Mouse (Mus musculus) kidney, postnatal 0 days (tissue): Measurements from ENCODE around the gene Cdc20. TPM values are rescaled to one million over a fixed set of nuclear protein-coding genes. Genes with fewer than 3 reads are reported as not detected.

Experiments
- ATAC-seq: fragments of 200-750 bp; cut with Nextera tagmentation; replicated peaks from 2 replicates; pipeline ENCODE4 v1.8.0; 2017; ENCODE audit warnings: low read depth, moderate number of reproducible peaks, moderate TSS enrichment, moderate library complexity; ENCODE audit not compliant: low FRiP score
- DNase-seq: peaks from one replicate; pipeline ENCODE4 v3.0.0-alpha.2; 2016; ENCODE audit warnings: low spot score
- H3K27ac ChIP-seq: fragments of 300-500 bp; sonication (generic); 2 replicates; pipeline ENCODE4 v1.5.1; 2014; ENCODE audit warnings: mild to moderate bottlenecking
- H3K27me3 ChIP-seq: fragments of 300-500 bp; sonication (generic); 2 replicates; pipeline ENCODE4 v1.6.1; 2014; ENCODE audit warnings: low read length, mixed read lengths; ENCODE audit not compliant: insufficient read depth
- H3K36me3 ChIP-seq: fragments of 300-500 bp; sonication (generic); 2 replicates; pipeline ENCODE4 v1.6.1; 2014; ENCODE audit warnings: low read length, mixed read lengths; ENCODE audit not compliant: insufficient read depth
- H3K4me1 ChIP-seq: fragments of 300-500 bp; sonication (generic); replicated peaks from 2 replicates; pipeline ENCODE4 v1.6.1; 2014; ENCODE audit warnings: antibody characterized with exemption, low read length, mixed read lengths; ENCODE audit not compliant: insufficient read depth
- H3K4me2 ChIP-seq: fragments of 300-500 bp; sonication (generic); 2 replicates; pipeline ENCODE4 v1.6.1; 2014; ENCODE audit warnings: mild to moderate bottlenecking, low read length, moderate library complexity, mixed read lengths
- H3K4me3 ChIP-seq: fragments of 300-500 bp; sonication (generic); replicated peaks from 2 replicates; pipeline ENCODE4 v1.5.1; 2014; ENCODE audit warnings: low read depth, low read length
- H3K9ac ChIP-seq: fragments of 300-500 bp; sonication (generic); 2 replicates; pipeline ENCODE4 v1.6.1; 2014; ENCODE audit warnings: low read depth, low read length
- H3K9me3 ChIP-seq: fragments of 300-500 bp; sonication (generic); replicated peaks from 2 replicates; pipeline ENCODE4 v1.6.1; 2016; ENCODE audit warnings: low read length, inconsistent platforms, mixed read lengths
- CTCF ChIP-seq: IDR thresholded peaks from 2 replicates; pipeline ENCODE4 v1.5.1; 2016; ENCODE audit warnings: antibody characterized with exemption, low read depth, mild to moderate bottlenecking, moderate library complexity
- WGBS: fragments of 180-500 bp; shearing (Covaris S2); extraction: QIAGEN DNeasy Blood & Tissue Kit; methylation state at CpG from one replicate; pipeline ENCODE4 v1.1.7; 2014; 5-methylcytosine and 5-hydroxymethylcytosine counted together
- polyA plus RNA-seq: library from polyadenylated mRNA; unstranded; fragments of >200 nt; fragmentation: Nextera tagmentation; extraction: Ambion mirVana; gene quantifications from 2 replicates; pipeline ENCODE4 v1.2.1, GENCODE M21; 2015

Gene Cdc20
- polyA plus RNA-seq, 1 experiment from 2014 or later: 117 TPM

DNA sequence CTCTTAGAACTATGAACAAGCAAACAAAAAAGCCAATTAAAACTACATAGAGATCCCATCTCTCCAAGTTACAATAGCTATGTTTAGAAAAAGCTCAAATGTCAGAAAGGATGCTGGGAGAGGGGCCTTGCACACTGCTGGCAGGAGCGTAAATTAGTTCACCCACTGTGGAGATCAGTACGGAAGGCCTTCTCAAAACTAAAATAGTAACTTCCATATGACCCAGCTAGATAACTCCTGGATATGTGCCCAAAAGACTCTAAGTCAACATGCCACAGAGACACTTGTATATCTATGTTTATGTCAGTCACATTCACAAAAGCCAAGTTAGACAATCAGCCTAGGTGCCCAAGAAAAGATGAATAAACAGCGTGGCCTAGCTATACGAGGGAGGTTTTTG is 41.9 kb downstream of the Cdc20 start:
- no peak for DNase-seq
- H3K27ac ChIP-seq: no peak overlapping the region

DNA sequence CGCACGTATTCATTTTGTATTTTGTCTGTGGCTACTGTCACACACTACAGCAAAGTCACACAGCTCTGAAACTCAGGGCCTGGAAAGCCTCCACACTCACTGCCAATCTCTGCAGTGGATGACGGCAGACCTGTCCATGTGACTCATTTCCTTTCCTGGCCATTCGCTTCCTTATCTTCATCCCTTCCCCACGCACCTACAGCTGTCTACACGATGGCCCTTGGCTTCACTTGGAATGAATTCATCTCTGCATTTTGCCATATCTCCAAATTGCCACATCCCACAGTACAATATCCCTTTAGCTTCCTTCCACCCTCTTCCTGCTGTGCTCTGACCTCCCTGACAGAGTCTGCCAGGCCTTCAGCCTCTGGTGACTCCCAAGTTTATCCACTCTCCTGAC is 42.6 kb downstream of the Cdc20 start:
- no peak for TF ChIP-seq CTCF
- no peak overlapping the region for H3K9ac ChIP-seq

More for the DNA sequence above, 41.9 kb downstream of the Cdc20 start:
- Histone ChIP-seq H3K4me2 (no peak overlapping the region), H3K9me3 (no peaks in the 10 kb centered on the region), H3K27me3 (no peaks in the 10 kb centered on the region), H3K4me1 (no peaks in the 10 kb centered on the region), H3K9ac (no peak overlapping the region), H3K4me3 (no peak overlapping the region), H3K36me3 (peaks cover 66% of the 10 kb centered on the region)
- no peak for TF ChIP-seq CTCF
- no peak for ATAC-seq
- WGBS: 70% methylated on average over 4 of the region's 4 CpGs

DNA sequence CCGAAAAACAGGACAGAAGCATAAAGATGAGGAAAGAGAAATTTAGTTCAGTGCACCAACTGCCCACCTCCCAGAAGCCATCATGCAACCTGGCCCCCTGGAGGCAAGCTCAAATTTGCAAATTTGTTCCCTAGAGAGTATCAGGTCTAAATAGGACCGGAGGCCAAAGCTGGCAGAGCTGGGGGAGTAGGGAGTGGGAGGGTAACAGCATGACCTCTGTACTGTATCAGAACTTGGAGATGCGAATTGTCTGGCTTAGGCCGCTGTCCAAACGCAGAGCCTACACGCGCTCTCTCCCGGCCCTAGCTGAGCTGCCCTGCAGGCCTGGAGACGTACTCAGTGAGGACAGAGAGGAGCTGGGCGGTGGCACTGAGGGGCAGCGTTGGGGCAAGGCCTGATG is 47.0 kb downstream of the Cdc20 start:
- ATAC-seq (no peak), DNase-seq (no peak)
- H3K4me1 ChIP-seq: no peaks in the 10 kb centered on the region
- WGBS: 83% methylated on average over 11 of the region's 11 CpGs
- H3K9me3 ChIP-seq: no peaks in the 10 kb centered on the region
- peaks cover 86% of the 10 kb centered on the region for H3K36me3 ChIP-seq
- no peak overlapping the region for H3K4me3 ChIP-seq
- H3K27ac ChIP-seq: no peak overlapping the region
- H3K9ac ChIP-seq: no peak overlapping the region
- no peak overlapping the region for H3K4me2 ChIP-seq
- TF ChIP-seq CTCF: no peak
- H3K27me3 ChIP-seq: no peaks in the 10 kb centered on the region

More for the DNA sequence above, 42.6 kb downstream of the Cdc20 start:
- Histone ChIP-seq H3K4me3 (no peak overlapping the region), H3K36me3 (peaks cover 68% of the 10 kb centered on the region), H3K4me1 (no peaks in the 10 kb centered on the region), H3K27me3 (no peaks in the 10 kb centered on the region), H3K9me3 (no peaks in the 10 kb centered on the region), H3K4me2 (no peak overlapping the region), H3K27ac (no peak overlapping the region)
- 85% methylated on average over 6 of the region's 6 CpGs for WGBS
- ATAC-seq (no peak), DNase-seq (no peak)

DNA sequence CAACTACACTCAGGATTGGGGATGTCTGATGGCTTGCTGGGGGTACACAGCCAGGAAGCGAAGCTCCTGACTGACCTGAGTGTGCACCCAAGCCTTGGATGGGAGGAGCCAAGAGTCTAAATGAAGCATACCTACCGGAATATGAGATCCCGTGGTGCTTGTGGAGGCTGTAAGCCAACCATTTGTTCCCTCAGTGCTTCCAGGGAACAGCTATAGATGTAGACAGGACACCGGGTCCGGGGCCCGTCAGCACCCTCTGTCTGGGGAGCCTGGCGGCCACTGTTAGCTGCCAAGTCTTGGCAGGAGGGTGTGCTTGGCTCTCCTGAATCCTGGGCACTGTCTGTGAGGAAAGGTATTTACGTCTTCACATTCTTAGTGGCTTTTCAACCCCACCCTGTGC is 49.8 kb downstream of the Cdc20 start:
- 88% methylated on average over 8 of the region's 8 CpGs for WGBS
- DNase-seq (no peak), ATAC-seq (no peak)
- H3K9ac ChIP-seq: no peak overlapping the region
- no peaks in the 10 kb centered on the region for H3K4me1 ChIP-seq
- H3K27ac ChIP-seq: no peak overlapping the region
- H3K27me3 ChIP-seq: no peaks in the 10 kb centered on the region
- H3K9me3 ChIP-seq: no peaks in the 10 kb centered on the region
- TF ChIP-seq CTCF: no peak
- H3K4me3 ChIP-seq: no peak overlapping the region
- peaks cover 90% of the 10 kb centered on the region for H3K36me3 ChIP-seq
- H3K4me2 ChIP-seq: no peak overlapping the region

DNA sequence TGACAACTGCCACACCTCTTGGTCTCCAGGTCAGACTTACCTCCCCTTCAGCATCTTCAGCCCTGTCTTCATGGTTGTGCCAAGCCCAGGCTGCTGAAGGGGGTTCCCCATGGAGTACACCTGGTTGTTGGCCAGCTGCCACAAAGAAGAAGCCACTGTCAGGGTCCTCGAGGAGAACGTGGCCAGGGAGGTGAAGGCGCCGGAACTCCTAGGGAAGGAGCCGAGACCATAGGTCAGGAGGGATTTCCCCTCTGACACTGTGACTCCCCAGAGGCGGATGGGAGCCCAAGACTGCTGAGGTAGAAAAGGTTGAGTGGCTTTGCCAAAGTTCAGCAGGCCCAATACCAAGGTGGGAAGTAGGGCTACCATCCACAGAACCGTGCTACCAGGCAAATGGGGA is 53.9 kb downstream of the Cdc20 start:
- H3K4me1 ChIP-seq: no peaks in the 10 kb centered on the region
- H3K27ac ChIP-seq: no peak overlapping the region
- WGBS: 84% methylated on average over 7 of the region's 7 CpGs
- H3K4me2 ChIP-seq: no peak overlapping the region
- ATAC-seq (no peak), DNase-seq (no peak)
- H3K9ac ChIP-seq: no peak overlapping the region
- H3K9me3 ChIP-seq: no peaks in the 10 kb centered on the region
- H3K36me3 ChIP-seq: peaks cover 79% of the 10 kb centered on the region
- TF ChIP-seq CTCF: no peak
- no peak overlapping the region for H3K4me3 ChIP-seq
- no peaks in the 10 kb centered on the region for H3K27me3 ChIP-seq

Other genes with a start within 250 kb of the Cdc20 start
- gene Ptprf, start 145.9 kb downstream of the Cdc20 start, polyA plus RNA-seq: 34.0 and 37.6 TPM in 2 replicates
- 3.3 and 3.6 TPM in 2 replicates for gene Szt2, start 28.1 kb downstream of the Cdc20 start, polyA plus RNA-seq
- 89.6 and 92.8 TPM in 2 replicates for gene Med8, start 28.0 kb downstream of the Cdc20 start, polyA plus RNA-seq
- gene Elovl1, start 9.3 kb downstream of the Cdc20 start, polyA plus RNA-seq: 135 and 139 TPM in 2 replicates
- gene Mpl, start 20.2 kb upstream of the Cdc20 start, polyA plus RNA-seq: 0.09 TPM in 1 of 2 replicates, not detected in the other
- gene Tie1, start 52.7 kb upstream of the Cdc20 start, polyA plus RNA-seq: 45.6 and 49.4 TPM in 2 replicates
- gene 2610528J11Rik, start 89.6 kb upstream of the Cdc20 start, polyA plus RNA-seq: 63.3 and 66.5 TPM in 2 replicates
- 11.3 and 12.3 TPM in 2 replicates for gene Tmem125, start 106.7 kb upstream of the Cdc20 start, polyA plus RNA-seq
- 0.04 and 0.09 TPM in 2 replicates for gene Cfap57, start 183.4 kb upstream of the Cdc20 start, polyA plus RNA-seq
- 139 and 150 TPM in 2 replicates for gene Ebna1bp2, start 183.4 kb upstream of the Cdc20 start, polyA plus RNA-seq
- not detected in 2 replicates for gene Olfr62, start 221.6 kb upstream of the Cdc20 start, polyA plus RNA-seq